Comparison of ENCODE assay signal across 14 mouse cellular contexts in the genomic region with DNA sequence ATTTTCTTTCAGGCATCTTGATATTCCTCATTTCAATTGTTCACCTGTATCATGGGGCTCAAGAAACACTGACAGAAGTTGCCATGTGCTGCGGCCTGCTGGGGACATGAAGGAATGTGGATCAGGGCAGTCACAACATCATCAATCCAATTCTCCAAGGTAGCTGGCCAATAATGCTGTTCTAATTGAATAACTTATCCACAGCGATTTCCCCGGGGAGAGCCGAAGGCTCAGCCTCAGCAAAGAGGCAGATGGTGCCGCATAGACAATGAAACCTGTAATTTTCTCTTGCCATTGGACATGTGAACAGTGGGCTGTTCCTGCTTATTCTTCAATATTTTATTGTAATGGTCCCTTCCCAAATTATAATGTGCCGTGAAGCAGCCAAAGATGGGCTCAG.
DNase-seq lines count a peak whose midpoint lies in the region; ATAC-seq and TF ChIP-seq lines count a peak whose summit lies in the region.
"Had no signal": no experiment of that assay in that cellular context is flagged by ENCODE, and none has a peak within 500 bp of the region (broad histone marks: within the 10 kb centered on the region; RNA-seq: fewer than 3 reads in every experiment).

No protein-coding gene starts in this region.

- TF ChIP-seq CTCF in hindbrain, postnatal 0 days (IDR thresholded peaks at IDR 0.05; ENCODE audit: low read depth) = peak; percentile 24

- H3K36me3 ChIP-seq in forebrain, embryonic 14.5 days (ENCODE audit: control insufficient read depth, insufficient read depth, low read length) = no peaks in the 10 kb centered on the region
- H3K36me3 ChIP-seq in hindbrain, postnatal 0 days (ENCODE audit: insufficient read depth, low read length) = no peaks in the 10 kb centered on the region
- no peaks in the 10 kb centered on the region for H3K36me3 ChIP-seq in neural tube, embryonic 13.5 days
- H3K36me3 ChIP-seq: stomach, embryonic 15.5 days had no signal

- H3K4me2 ChIP-seq in forebrain, embryonic 14.5 days (ENCODE audit: low read length) = no peak overlapping the region
- H3K4me2 ChIP-seq in hindbrain, postnatal 0 days (ENCODE audit: low read depth, low read length) = no peak overlapping the region
- no peak overlapping the region for H3K4me2 ChIP-seq in neural tube, embryonic 13.5 days
- H3K4me2 ChIP-seq: stomach, embryonic 15.5 days had no signal

- peaks cover 9% of the 10 kb centered on the region for H3K4me1 ChIP-seq in forebrain, embryonic 14.5 days (ENCODE audit: control insufficient read depth, insufficient read depth, low read length)
- no peaks in the 10 kb centered on the region for H3K4me1 ChIP-seq in hindbrain, postnatal 0 days (ENCODE audit: insufficient read depth, low read length)
- H3K4me1 ChIP-seq in neural tube, embryonic 13.5 days (replicated peaks) = peaks cover 20% of the 10 kb centered on the region
- H3K4me1 ChIP-seq: stomach, embryonic 15.5 days had no signal

- DNase-seq in embryo, embryonic 11 days = peak; percentile 55
- DNase-seq in forebrain, embryonic 14.5 days (ENCODE audit: low spot score) = peak; percentile 71
- DNase-seq in hindbrain, postnatal 0 days (ENCODE audit: low spot score) = peak; percentile 75
- no peak for DNase-seq in spleen, adult 12 weeks (ENCODE audit: low spot score)
- DNase-seq in adrenal gland, adult 2 months = no peak
- DNase-seq in testis, postnatal 14 days (ENCODE audit: low spot score) = no peak
- DNase-seq: adrenal gland, postnatal 10 days; gastrocnemius, postnatal 10 days; layer of hippocampus, adult 9-11 months; lung, postnatal 36 days; right cerebral cortex, postnatal 4 days had no signal

- 42% methylated on average over 6 of the region's 6 CpGs for WGBS in forebrain, embryonic 14.5 days
- 29% methylated on average over 6 of the region's 6 CpGs for WGBS in hindbrain, postnatal 0 days
- WGBS in neural tube, embryonic 13.5 days = 31% methylated on average over 6 of the region's 6 CpGs

- no peaks in the 10 kb centered on the region for H3K27me3 ChIP-seq in forebrain, embryonic 14.5 days (replicated peaks; ENCODE audit: control insufficient read depth, insufficient read depth, low read length)
- H3K27me3 ChIP-seq in hindbrain, postnatal 0 days (ENCODE audit: insufficient read depth, low read length) = no peaks in the 10 kb centered on the region
- no peaks in the 10 kb centered on the region for H3K27me3 ChIP-seq in neural tube, embryonic 13.5 days
- H3K27me3 ChIP-seq: stomach, embryonic 15.5 days had no signal

- peak overlapping the region; percentile 74; the same call in 1 of the 2 replicates for H3K27ac ChIP-seq in forebrain, embryonic 14.5 days (ENCODE audit: low read depth, low read length)
- no peak overlapping the region; the same call in 1 of the 2 replicates for H3K27ac ChIP-seq in hindbrain, postnatal 0 days
- peak overlapping the region; percentile 82 for H3K27ac ChIP-seq in neural tube, embryonic 13.5 days (replicated peaks)
- H3K27ac ChIP-seq: liver, embryonic 14.5 days; stomach, embryonic 15.5 days had no signal

- ATAC-seq in forebrain, embryonic 14.5 days = peak; percentile 82
- ATAC-seq in hindbrain, postnatal 0 days = peak; percentile 59
- peak; percentile 89 for ATAC-seq in neural tube, embryonic 13.5 days (ENCODE audit: low read depth)

- H3K9ac ChIP-seq in forebrain, embryonic 14.5 days (ENCODE audit: low read length) = no peak overlapping the region
- H3K9ac ChIP-seq in hindbrain, postnatal 0 days (replicated peaks; ENCODE audit: low read length) = no peak overlapping the region
- H3K9ac ChIP-seq in neural tube, embryonic 13.5 days = no peak overlapping the region
- H3K9ac ChIP-seq: liver, embryonic 14.5 days; stomach, embryonic 15.5 days had no signal

- H3K9me3 ChIP-seq in forebrain, embryonic 14.5 days (replicated peaks; ENCODE audit: control insufficient read depth, low read length) = no peaks in the 10 kb centered on the region
- H3K9me3 ChIP-seq in hindbrain, postnatal 0 days (ENCODE audit: low read length) = 0 out of 2 replicates have a peak, but pooled peaks cover 4% of the 10 kb centered on the region
- peaks cover 6% of the 10 kb centered on the region; the same call in 1 of the 2 replicates for H3K9me3 ChIP-seq in neural tube, embryonic 13.5 days
- H3K9me3 ChIP-seq: stomach, embryonic 15.5 days had no signal

- H3K4me3 ChIP-seq in forebrain, embryonic 14.5 days (ENCODE audit: low read depth, low read length) = no peak overlapping the region
- no peak overlapping the region for H3K4me3 ChIP-seq in hindbrain, postnatal 0 days (ENCODE audit: low read length)
- no peak overlapping the region for H3K4me3 ChIP-seq in neural tube, embryonic 13.5 days
- H3K4me3 ChIP-seq: stomach, embryonic 15.5 days had no signal

Comparison
In these comparisons a context has a peak if more than half of its experiments do, and no peak if none do; other contexts are left out.
1. DNase-seq: peak in embryo, embryonic 11 days (single experiment), forebrain, embryonic 14.5 days (single experiment) and hindbrain, postnatal 0 days (single experiment); none in spleen, adult 12 weeks (single experiment), adrenal gland, adult 2 months (single experiment) and testis, postnatal 14 days (single experiment).
2. Peak in every context shown above with its lines, with median percentiles within 50 percentile points of each other: ATAC-seq.